Mouse (Mus musculus) limb, embryonic 12.5 days (tissue): ENCODE results near the gene Olfr658. TPM values are rescaled to one million over a fixed set of nuclear protein-coding genes. Genes with fewer than 3 reads are reported as not detected.

Experiments
- ATAC-seq: fragments of 200-750 bp; cut with Nextera tagmentation; 2 replicates; pipeline ENCODE4 v1.8.0; 2017; ENCODE audit warnings: low read depth, moderate TSS enrichment; ENCODE audit not compliant: insufficient number of reproducible peaks, insufficient read depth, low FRiP score, low TSS enrichment
- H3K27ac ChIP-seq: fragments of 300-500 bp; sonication (generic); 2 replicates; pipeline ENCODE4 v1.5.1; 2016; ENCODE audit warnings: mild to moderate bottlenecking, moderate library complexity
- H3K27me3 ChIP-seq: fragments of 300-500 bp; sonication (generic); 2 replicates; pipeline ENCODE4 v1.6.1; 2016; ENCODE audit warnings: mild to moderate bottlenecking, moderate library complexity
- H3K36me3 ChIP-seq: fragments of 300-500 bp; sonication (generic); 2 replicates; pipeline ENCODE4 v1.6.1; 2016; ENCODE audit warnings: mild to moderate bottlenecking, moderate library complexity
- H3K4me1 ChIP-seq: fragments of 300-500 bp; sonication (generic); replicated peaks from 2 replicates; pipeline ENCODE4 v1.6.1; 2016
- H3K4me2 ChIP-seq: fragments of 300-500 bp; sonication (generic); 2 replicates; pipeline ENCODE4 v1.6.1; 2016; ENCODE audit warnings: mild to moderate bottlenecking, moderate library complexity
- H3K4me3 ChIP-seq: fragments of 300-500 bp; sonication (generic); replicated peaks from 2 replicates; pipeline ENCODE4 v1.5.1; 2016; ENCODE audit warnings: mild to moderate bottlenecking
- H3K9ac ChIP-seq: fragments of 300-500 bp; sonication (generic); replicated peaks from 2 replicates; pipeline ENCODE4 v1.6.1; 2016; ENCODE audit warnings: mild to moderate bottlenecking, moderate library complexity
- H3K9me3 ChIP-seq: fragments of 300-500 bp; sonication (generic); 2 replicates; pipeline ENCODE4 v1.6.1; 2016; ENCODE audit warnings: mild to moderate bottlenecking, moderate library complexity
- WGBS: fragments of 180-500 bp; shearing (Covaris S2); methylation state at CpG from one replicate; pipeline ENCODE4 v1.1.7; 2016; 5-methylcytosine and 5-hydroxymethylcytosine counted together
- polyA plus RNA-seq: library from polyadenylated mRNA; unstranded; fragments of >200 nt; fragmentation: Nextera tagmentation; extraction: Ambion mirVana; gene quantifications from 2 replicates; pipeline ENCODE4 v1.2.1, GENCODE M21; 2016

Gene Olfr658
- 0.06 TPM in 1 of 2 replicates, not detected in the other for polyA plus RNA-seq

DNA sequence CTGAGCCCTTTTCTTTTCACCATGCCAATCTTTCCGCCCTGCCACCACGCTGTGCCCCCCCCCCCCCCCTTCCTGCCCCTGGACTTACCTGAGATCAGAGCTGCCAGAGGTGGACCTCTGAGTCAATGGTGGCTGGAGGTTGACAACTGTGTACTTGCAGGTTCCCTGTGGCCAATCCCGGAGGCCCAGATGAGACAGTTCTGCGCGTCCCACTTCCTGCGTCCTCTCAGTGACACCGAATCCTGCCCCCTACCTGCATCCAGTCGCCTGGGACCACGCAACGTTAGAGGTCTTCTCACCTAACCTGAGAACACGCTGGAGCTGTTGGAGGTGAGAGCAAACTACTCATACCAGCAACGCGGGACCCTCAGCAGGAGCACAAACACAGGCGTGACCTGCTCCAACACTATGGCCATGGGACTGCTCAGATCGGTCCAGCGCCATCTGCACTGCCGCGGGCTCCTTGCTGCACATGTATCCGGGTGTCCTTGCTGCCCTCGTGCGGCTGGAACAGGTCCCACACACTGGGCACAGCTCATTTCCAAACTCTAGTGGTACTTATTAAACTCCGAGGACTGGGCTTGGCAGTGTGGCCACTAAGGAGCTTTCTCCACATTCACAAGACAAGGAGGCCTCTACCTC lies at the start of gene Olfr658:
Olfr658 (minus strand) TSS at position 465 of the 642 bp plus-strand sequence.
- H3K4me2 ChIP-seq = peak within 1 kb of the TSS; percentile 46
- no peaks in the 10 kb centered on the region for H3K36me3 ChIP-seq
- WGBS = 24% methylated on average over 20 of the region's 22 CpGs
- no peaks in the 10 kb centered on the region for H3K4me1 ChIP-seq
- H3K4me3 ChIP-seq = peak within 1 kb of the TSS; percentile 19; the same call in 1 of the 2 replicates
- H3K27me3 ChIP-seq = no peaks in the 10 kb centered on the region
- no peak within 1 kb of the TSS for H3K27ac ChIP-seq
- no peaks in the 10 kb centered on the region for H3K9me3 ChIP-seq
- peak; percentile 79; the same call in 1 of the 2 replicates for ATAC-seq
- no peak within 1 kb of the TSS for H3K9ac ChIP-seq

DNA sequence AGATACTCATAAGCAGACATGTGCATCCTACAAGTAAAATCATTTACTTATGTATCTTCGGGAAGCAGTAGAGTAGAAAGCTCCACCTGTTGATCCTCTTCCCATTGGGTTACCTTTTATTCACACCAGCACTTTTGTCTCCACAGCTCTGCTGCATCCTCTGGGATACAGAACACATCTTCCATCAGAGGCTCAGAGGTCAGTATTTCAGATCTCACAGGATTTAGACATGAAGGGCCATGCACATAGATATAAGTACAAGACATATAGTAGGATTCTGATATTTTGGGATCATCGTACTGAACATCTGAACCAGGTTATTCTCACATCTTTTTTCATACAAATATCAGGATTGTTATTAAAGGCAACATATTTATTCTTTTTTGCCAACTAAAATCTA lies 39.1 kb upstream of the Olfr658 start, which contains the start of gene Olfr661:
Olfr661 (plus strand) TSS at position 301 of the 400 bp plus-strand sequence.
- no peaks in the 10 kb centered on the region for H3K4me1 ChIP-seq
- 90% methylated on average over 2 of the region's 2 CpGs for WGBS
- H3K27me3 ChIP-seq = no peaks in the 10 kb centered on the region
- no peak for ATAC-seq
- H3K9me3 ChIP-seq = no peaks in the 10 kb centered on the region
- no peak within 1 kb of the TSS for H3K4me3 ChIP-seq
- H3K4me2 ChIP-seq = no peak within 1 kb of the TSS
- no peaks in the 10 kb centered on the region for H3K36me3 ChIP-seq
- H3K9ac ChIP-seq = no peak within 1 kb of the TSS
- no peak within 1 kb of the TSS for H3K27ac ChIP-seq

DNA sequence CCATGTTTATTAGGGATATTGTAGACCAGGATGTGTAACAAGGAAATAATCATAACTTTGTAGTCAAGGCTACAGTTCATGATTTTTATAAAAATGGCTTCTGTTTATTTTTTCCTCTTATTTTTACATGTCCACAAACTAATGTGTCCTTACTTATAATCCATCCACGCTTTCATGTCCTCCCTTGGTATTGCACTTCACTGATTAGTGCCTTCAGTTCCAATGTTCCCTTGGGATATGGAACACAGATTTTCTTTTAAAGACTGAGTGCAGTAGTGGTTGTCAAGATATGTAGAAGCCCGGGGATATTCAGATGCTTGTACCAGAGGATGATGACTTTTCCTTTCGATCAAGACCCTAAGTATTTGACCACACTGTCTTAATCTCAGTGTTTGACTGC lies 19.3 kb upstream of the Olfr658 start, which contains the start of gene Olfr659:
Olfr659 (plus strand) TSS at position 301 of the 400 bp plus-strand sequence.
- no peak within 1 kb of the TSS for H3K9ac ChIP-seq
- no peak within 1 kb of the TSS for H3K27ac ChIP-seq
- H3K4me3 ChIP-seq = no peak within 1 kb of the TSS
- ATAC-seq = no peak
- no peaks in the 10 kb centered on the region for H3K36me3 ChIP-seq
- H3K4me2 ChIP-seq = no peak within 1 kb of the TSS
- 86% methylated on average over 3 of the region's 3 CpGs for WGBS
- H3K27me3 ChIP-seq = no peaks in the 10 kb centered on the region
- H3K9me3 ChIP-seq = no peaks in the 10 kb centered on the region
- no peaks in the 10 kb centered on the region for H3K4me1 ChIP-seq

DNA sequence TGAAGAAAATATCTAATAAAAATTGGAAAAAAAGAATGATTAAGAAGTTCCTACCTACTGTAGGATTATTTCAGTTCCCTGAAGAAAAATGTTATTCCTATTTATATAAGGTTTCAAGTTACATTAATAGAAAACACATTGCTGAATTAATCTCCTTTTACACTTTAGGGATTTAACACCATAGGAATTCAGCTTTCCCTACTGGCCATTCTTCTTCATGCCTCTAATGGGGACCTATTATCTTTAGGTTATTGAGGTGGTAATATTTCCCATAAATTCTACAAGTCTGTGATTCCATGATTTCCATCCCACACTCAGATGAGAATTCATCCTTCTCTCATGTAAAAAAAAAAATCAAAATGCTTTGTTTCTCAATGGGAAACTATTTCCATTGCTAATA lies 22.6 kb downstream of the Olfr658 start, which contains the start of gene Olfr657:
Olfr657 (plus strand) TSS at position 301 of the 400 bp plus-strand sequence.
- Histone ChIP-seq H3K36me3 (no peaks in the 10 kb centered on the region), H3K4me2 (no peak within 1 kb of the TSS), H3K27ac (no peak within 1 kb of the TSS), H3K27me3 (no peaks in the 10 kb centered on the region), H3K9ac (no peak within 1 kb of the TSS), H3K4me1 (no peaks in the 10 kb centered on the region), H3K9me3 (no peaks in the 10 kb centered on the region), H3K4me3 (no peak within 1 kb of the TSS)
- ATAC-seq = no peak

DNA sequence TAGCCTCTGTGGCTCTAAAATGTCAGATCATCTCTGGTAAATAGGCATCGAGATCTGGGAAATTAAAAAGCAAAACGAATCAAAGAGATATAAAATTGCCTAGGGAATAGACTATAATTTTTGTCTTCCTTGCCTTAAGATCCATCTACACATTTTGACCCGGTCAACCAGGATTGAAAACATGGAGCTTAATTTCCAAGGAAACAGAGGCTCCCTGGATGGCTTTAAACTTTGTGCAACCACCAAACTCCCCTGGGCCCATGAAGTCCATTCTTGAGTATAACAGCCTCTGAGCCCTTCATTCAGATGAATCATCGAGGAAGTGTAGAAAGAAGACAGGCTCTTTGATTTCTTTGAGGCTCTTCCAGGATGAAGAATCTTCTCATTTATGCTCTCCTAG lies 33.5 kb downstream of the Olfr658 start, which contains the start of gene Olfr656:
Olfr656 (plus strand) TSS at position 301 of the 400 bp plus-strand sequence.
- WGBS = 84% methylated on average over 4 of the region's 4 CpGs
- no peaks in the 10 kb centered on the region for H3K36me3 ChIP-seq
- H3K27ac ChIP-seq = no peak within 1 kb of the TSS
- H3K4me2 ChIP-seq = no peak within 1 kb of the TSS
- no peak for ATAC-seq
- no peaks in the 10 kb centered on the region for H3K9me3 ChIP-seq
- no peaks in the 10 kb centered on the region for H3K4me1 ChIP-seq
- no peak within 1 kb of the TSS for H3K9ac ChIP-seq
- H3K27me3 ChIP-seq = no peaks in the 10 kb centered on the region
- H3K4me3 ChIP-seq = no peak within 1 kb of the TSS

DNA sequence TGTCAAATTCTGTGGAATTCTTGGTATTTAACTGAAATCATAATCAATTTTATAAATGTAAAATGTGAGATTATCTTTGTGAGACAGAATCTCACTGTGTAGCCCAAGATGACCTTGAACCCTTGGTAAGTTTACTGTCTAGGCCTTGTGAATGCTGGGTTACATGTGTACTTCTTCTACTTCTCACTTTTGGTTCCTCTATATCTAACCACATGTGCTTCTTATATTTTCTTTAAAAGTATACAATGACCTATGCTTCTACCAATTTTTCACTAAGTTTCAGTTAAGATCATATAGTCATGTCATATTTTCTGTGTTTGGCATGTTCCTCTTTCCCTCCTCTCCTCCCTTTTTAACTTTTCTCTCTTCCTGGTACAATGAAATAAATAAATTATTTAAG lies 42.4 kb downstream of the Olfr658 start:
- H3K4me1 ChIP-seq = no peaks in the 10 kb centered on the region
- H3K9me3 ChIP-seq = no peaks in the 10 kb centered on the region
- no peak overlapping the region for H3K4me3 ChIP-seq
- no peak overlapping the region for H3K27ac ChIP-seq
- H3K9ac ChIP-seq = no peak overlapping the region
- no peak for ATAC-seq
- no peak overlapping the region for H3K4me2 ChIP-seq
- no peaks in the 10 kb centered on the region for H3K27me3 ChIP-seq
- H3K36me3 ChIP-seq = no peaks in the 10 kb centered on the region

DNA sequence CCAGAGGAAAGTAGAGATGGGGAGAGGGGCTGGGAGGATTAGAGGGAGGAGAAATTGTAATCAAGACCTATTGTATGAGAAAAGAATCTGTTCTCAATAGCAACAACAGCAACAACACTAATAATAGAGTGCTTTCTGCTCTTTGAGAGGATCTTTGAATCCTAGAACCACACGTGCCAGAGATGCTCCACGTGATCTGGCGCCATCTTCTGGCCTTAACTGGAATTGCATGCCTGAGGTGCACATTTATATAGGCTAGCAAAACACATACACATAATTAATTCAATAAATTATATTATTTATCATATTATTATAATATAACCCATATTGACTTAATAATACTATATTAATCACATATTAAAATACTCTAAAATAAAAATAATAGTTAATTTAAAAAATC lies 43.9 kb downstream of the Olfr658 start:
- no peak overlapping the region for H3K9ac ChIP-seq
- no peaks in the 10 kb centered on the region for H3K36me3 ChIP-seq
- H3K27ac ChIP-seq = no peak overlapping the region
- no peak overlapping the region for H3K4me2 ChIP-seq
- H3K4me1 ChIP-seq = no peaks in the 10 kb centered on the region
- no peak for ATAC-seq
- no peaks in the 10 kb centered on the region for H3K27me3 ChIP-seq
- no peaks in the 10 kb centered on the region for H3K9me3 ChIP-seq
- 4% methylated on average over 3 of the region's 3 CpGs for WGBS
- H3K4me3 ChIP-seq = no peak overlapping the region

DNA sequence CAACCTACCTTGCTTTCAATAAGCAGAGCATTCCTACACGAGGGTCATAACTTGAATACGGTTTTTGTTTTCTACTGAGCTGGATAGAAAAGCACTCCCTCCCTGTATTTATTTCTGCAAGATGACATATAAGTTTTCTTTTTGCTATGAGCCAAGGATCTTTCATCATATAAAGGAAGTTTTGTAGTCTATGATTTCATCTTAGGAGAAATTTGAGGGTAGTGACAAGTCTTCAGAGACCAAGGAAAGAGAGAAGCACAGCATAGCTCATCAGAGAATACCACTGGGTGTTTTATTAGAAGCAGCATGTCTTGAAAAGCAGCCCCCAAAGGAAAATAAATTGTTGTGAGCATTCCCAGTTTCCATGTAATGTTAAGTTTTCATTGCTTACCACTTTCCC lies 45.4 kb downstream of the Olfr658 start, which contains the start of gene Olfr655:
Olfr655 (minus strand) TSS at position 101 of the 400 bp plus-strand sequence.
- H3K27ac ChIP-seq = no peak within 1 kb of the TSS
- no peak within 1 kb of the TSS for H3K4me2 ChIP-seq
- H3K4me1 ChIP-seq = no peaks in the 10 kb centered on the region
- 90% methylated on average over 2 of the region's 2 CpGs for WGBS
- H3K9me3 ChIP-seq = no peaks in the 10 kb centered on the region
- no peaks in the 10 kb centered on the region for H3K36me3 ChIP-seq
- no peak within 1 kb of the TSS for H3K9ac ChIP-seq
- no peak within 1 kb of the TSS for H3K4me3 ChIP-seq
- no peak for ATAC-seq
- H3K27me3 ChIP-seq = no peaks in the 10 kb centered on the region

Other genes with a start within 250 kb of the Olfr658 start
- gene Trim30c, start 246.5 kb downstream of the Olfr658 start, polyA plus RNA-seq = not detected in 2 replicates
- gene Trim30a, start 182.1 kb downstream of the Olfr658 start, polyA plus RNA-seq = 0.48 and 0.73 TPM in 2 replicates
- gene Trim30d, start 139.5 kb downstream of the Olfr658 start, polyA plus RNA-seq = 0.08 and 0.13 TPM in 2 replicates
- not detected in 2 replicates for gene Olfr651, start 97.2 kb downstream of the Olfr658 start, polyA plus RNA-seq
- gene Olfr652, start 86.4 kb downstream of the Olfr658 start, polyA plus RNA-seq = not detected in 2 replicates
- gene Olfr653, start 70.0 kb downstream of the Olfr658 start, polyA plus RNA-seq = not detected in 2 replicates
- not detected in 2 replicates for gene Olfr654, start 60.3 kb downstream of the Olfr658 start, polyA plus RNA-seq
- gene Olfr655, start 45.5 kb downstream of the Olfr658 start, polyA plus RNA-seq = not detected in 2 replicates
- gene Olfr656, start 33.4 kb downstream of the Olfr658 start, polyA plus RNA-seq = not detected in 2 replicates
- not detected in 2 replicates for gene Olfr657, start 22.5 kb downstream of the Olfr658 start, polyA plus RNA-seq
- gene Olfr659, start 19.4 kb upstream of the Olfr658 start, polyA plus RNA-seq = not detected in 2 replicates
- gene Olfr661, start 39.2 kb upstream of the Olfr658 start, polyA plus RNA-seq = not detected in 2 replicates
- not detected in 2 replicates for gene Usp17le, start 130.2 kb upstream of the Olfr658 start, polyA plus RNA-seq
- not detected in 2 replicates for gene Usp17lb, start 195.3 kb upstream of the Olfr658 start, polyA plus RNA-seq
- gene Usp17la, start 209.7 kb upstream of the Olfr658 start, polyA plus RNA-seq = not detected in 2 replicates
- gene Olfr665, start 230.7 kb upstream of the Olfr658 start, polyA plus RNA-seq = not detected in 2 replicates
- not detected in 2 replicates for gene Olfr666, start 248.6 kb upstream of the Olfr658 start, polyA plus RNA-seq